25 mouse cellular contexts compared by ENCODE assay signal in the genomic region with DNA sequence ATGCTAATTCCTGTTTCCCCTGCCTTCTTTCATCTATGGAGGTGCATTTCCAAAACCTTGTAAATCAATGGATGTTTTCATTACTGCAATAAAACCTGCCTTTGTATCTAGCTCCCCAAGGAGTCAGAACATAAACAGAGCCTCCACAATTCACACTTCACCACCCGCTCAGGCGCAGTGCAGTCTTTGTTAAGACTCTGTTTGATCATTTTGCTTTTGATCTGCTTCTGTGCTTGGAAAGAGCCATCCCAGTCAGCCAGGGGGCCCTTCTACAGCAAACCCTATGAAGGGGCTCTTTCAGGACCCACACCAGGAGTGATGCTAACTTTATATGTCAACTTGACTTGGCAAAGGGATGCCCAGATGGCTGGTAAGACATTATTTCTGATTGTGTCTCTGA.
"Had no signal": no experiment of that assay in that cellular context is flagged by ENCODE, and none has a peak within 500 bp of the region (broad histone marks: within the 10 kb centered on the region; RNA-seq: fewer than 3 reads in every experiment).

No protein-coding gene starts in this region.

- H3K4me1 ChIP-seq: heart, embryonic 12.5 days; hindbrain, embryonic 10.5 days; hindbrain, embryonic 13.5 days; hindbrain, embryonic 15.5 days; intestine, embryonic 15.5 days; kidney, embryonic 15.5 days; limb, embryonic 13.5 days; limb, embryonic 15.5 days; liver, embryonic 12.5 days had no signal

- DNase-seq: gastrocnemius, adult 2 months; gastrocnemius, postnatal 10 days; gastrocnemius, postnatal 25 days; heart, adult 2 months; heart, postnatal 10 days; heart, postnatal 4 days; kidney, adult 11 months; kidney, adult 2 months; kidney, adult 9 months; kidney, postnatal 14 days; kidney, postnatal 36 days; layer of hippocampus, adult 9-11 months; layer of hippocampus, postnatal 36 days; left cerebral cortex, postnatal 4 days had no signal

- H3K27ac ChIP-seq: gastrocnemius, adult 2 months; heart, adult 2 months; hindbrain, embryonic 10.5 days; hindbrain, embryonic 13.5 days; hindbrain, embryonic 15.5 days; hindbrain, postnatal 0 days; intestine, embryonic 15.5 days; kidney, embryonic 15.5 days; kidney, postnatal 0 days; limb, embryonic 13.5 days; limb, embryonic 15.5 days; liver, embryonic 12.5 days had no signal

- H3K9ac ChIP-seq: heart, embryonic 12.5 days; hindbrain, embryonic 13.5 days; hindbrain, embryonic 15.5 days; intestine, embryonic 15.5 days; kidney, embryonic 15.5 days; limb, embryonic 13.5 days; limb, embryonic 15.5 days; liver, embryonic 12.5 days had no signal

- H3K4me3 ChIP-seq: gastrocnemius, adult 2 months; heart, adult 2 months; heart, embryonic 12.5 days; hindbrain, embryonic 10.5 days; hindbrain, embryonic 13.5 days; hindbrain, embryonic 15.5 days; intestine, embryonic 15.5 days; kidney, embryonic 15.5 days; limb, embryonic 13.5 days; limb, embryonic 15.5 days; liver, embryonic 12.5 days had no signal

- H3K9me3 ChIP-seq: hindbrain, embryonic 13.5 days; hindbrain, embryonic 15.5 days; intestine, embryonic 15.5 days had no signal

- ATAC-seq: hindbrain, postnatal 0 days; intestine, embryonic 15.5 days; liver, embryonic 12.5 days had no signal

- H3K4me2 ChIP-seq: heart, embryonic 12.5 days; hindbrain, embryonic 13.5 days; hindbrain, embryonic 15.5 days; intestine, embryonic 15.5 days; kidney, embryonic 15.5 days; limb, embryonic 13.5 days; limb, embryonic 15.5 days; liver, embryonic 12.5 days had no signal

- H3K27me3 ChIP-seq: heart, embryonic 12.5 days; hindbrain, embryonic 13.5 days; hindbrain, embryonic 15.5 days; intestine, embryonic 15.5 days; kidney, embryonic 15.5 days; limb, embryonic 13.5 days; limb, embryonic 15.5 days; liver, embryonic 12.5 days had no signal

- H3K36me3 ChIP-seq: heart, embryonic 12.5 days; hindbrain, embryonic 10.5 days; hindbrain, embryonic 13.5 days; hindbrain, embryonic 15.5 days; intestine, embryonic 15.5 days; kidney, embryonic 15.5 days; limb, embryonic 13.5 days; limb, embryonic 15.5 days; liver, embryonic 12.5 days had no signal
